Mouse (Mus musculus): ENCODE measurements around the gene Olfr203.
"Not testable (repeated sequence)": the region's sequence is repeated elsewhere in the genome, so short reads cannot be mapped to it uniquely, and the experiment has no call there.

Olfr203 gene

GRCm38 (mm10) chr16:59298581-59298980 is at the start of gene Olfr203:
TSS of gene Olfr203 (plus strand) at chr16:59298881.
- DNase-seq: no peak

GRCm38 (mm10) chr16:59249684-59250083 is 49.0 kb upstream of the Olfr203 start:
- DNase-seq: no peak

GRCm38 (mm10) chr16:59269097-59269496 is 29.6 kb upstream of the Olfr203 start:
- DNase-seq: not testable (repeated sequence)

DNA sequence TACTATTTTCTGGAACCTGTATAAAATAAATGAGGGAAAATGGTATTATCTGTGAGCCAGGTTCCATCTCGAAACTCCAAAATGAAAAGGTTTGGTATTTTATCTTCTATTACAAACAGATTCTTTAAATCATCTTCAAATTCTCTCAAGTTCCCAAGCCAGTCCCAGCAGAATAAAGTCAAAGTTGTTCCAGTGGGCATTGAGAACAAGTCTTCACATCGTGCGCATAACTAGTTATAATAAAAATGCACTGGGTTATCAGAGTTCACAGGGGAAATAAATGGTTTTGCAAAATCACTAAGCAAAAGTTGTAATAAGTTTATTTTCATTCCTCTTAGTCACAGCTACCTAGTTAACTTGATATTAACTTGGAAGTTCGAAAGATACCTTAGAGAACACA is 26.1 kb upstream of the Olfr203 start, which contains the start of gene Olfr201:
Olfr201 (minus strand) TSS at position 101 of the 400 bp plus-strand sequence.
- DNase-seq: not testable (repeated sequence)

- DNase-seq: no peak
These were observed 18.1 kb upstream of the Olfr203 start for GRCm38 (mm10) chr16:59280542-59280941.

- no peak for DNase-seq
These were observed 15.2 kb upstream of the Olfr203 start for GRCm38 (mm10) chr16:59283476-59283875.

DNA sequence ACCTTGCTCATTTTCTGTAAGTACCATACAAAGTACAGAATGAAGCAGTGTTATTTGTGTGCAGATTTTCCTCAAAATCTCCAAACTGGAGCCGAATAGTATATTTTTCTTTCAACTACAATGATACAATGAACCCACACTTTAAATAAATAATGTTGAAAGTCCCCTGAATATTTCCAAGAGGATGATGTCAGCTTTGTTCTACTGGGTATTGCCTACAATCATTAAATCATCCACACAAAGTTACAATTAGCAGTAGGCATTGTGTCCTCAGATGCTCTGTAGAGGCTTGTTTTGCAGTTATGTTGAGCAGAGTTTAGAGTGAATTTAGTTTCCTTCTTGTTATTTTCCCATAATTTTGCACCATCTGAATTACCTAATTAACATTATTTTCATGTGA is 12.0 kb upstream of the Olfr203 start, which contains the start of gene Olfr202:
Olfr202 (minus strand) TSS at position 101 of the 400 bp plus-strand sequence.
- no peak for DNase-seq

DNA sequence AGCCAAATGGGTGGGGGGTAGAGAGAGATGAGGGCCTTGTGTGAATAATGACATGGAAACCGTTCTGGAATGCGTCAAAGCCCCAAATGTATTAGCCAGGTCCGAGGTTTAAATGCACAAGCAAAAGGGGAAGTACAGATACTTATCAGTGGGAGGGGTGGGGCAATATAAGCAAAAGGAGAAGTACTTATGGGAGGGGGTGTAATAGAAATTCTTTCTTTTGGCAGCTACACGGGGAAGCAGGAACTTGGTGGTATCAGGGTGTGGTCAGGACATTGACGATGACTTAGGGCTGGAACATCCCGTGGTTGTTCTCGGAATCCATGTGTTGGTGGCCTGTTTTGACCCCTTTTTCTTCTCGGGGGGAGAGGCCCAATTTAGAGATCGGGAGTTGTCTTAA is 11.1 kb upstream of the Olfr203 start:
- not testable (repeated sequence) for DNase-seq

DNA sequence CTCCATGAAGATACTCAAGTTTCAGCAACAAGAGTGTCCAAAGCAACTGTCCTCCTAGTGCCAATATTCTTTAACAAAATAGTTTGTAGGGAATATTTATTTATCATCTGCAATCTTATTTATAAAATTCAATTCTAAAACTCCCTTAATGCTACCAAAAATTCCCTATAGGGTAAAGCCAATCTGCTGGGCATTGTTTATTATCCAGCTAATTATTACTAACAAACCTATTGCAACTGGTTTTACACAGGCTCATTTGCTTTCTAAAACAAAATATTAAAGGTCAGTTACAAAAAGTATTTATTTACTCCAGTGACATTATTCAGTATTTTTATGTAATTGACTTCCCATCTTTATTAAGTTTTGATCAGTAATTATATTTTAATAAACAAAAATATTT is 19.5 kb downstream of the Olfr203 start, which contains the start of gene Olfr204:
Olfr204 (minus strand) TSS at position 101 of the 400 bp plus-strand sequence.
- no peak for DNase-seq

DNA sequence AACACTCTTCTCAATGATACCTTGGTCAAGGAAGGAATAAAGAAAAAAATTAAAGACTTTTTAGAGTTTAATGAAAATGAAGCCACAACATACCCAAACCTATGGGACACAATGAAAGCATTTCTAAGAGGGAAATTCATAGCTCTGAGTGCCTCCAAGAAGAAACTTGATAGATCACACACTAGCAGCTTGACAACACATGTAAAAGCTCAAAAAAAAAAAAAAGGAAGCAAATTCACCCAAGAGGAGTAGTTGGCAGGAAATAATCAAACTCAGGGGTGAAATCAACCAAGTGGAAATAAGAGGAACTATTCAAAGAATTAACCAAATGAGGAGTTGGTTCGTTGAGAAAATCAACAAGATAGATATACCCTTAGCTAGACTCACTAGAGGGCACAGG is 24.6 kb downstream of the Olfr203 start:
- DNase-seq: not testable (repeated sequence)

DNA sequence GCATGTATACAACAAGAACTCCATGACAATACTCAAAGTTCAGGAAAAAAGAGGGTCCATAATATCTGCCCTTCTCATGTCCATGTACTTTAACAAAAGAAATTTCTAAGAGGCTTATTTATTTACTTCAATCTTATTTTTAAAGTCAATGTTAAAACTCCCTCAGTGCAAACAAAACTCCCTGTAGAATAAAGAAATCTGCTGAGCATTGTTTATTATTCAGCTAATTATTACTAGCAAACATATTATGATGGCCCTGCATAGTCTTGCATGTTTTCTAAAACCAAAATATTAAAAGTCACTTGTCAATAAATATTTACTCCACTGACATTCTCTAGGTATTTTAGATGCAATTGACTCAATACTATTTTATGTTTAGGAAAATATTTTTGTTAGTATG is 32.4 kb downstream of the Olfr203 start, which contains the start of gene Olfr205:
Olfr205 (minus strand) TSS at position 101 of the 400 bp plus-strand sequence.
- DNase-seq: no peak

- no peak for DNase-seq
These were observed 50.5 kb downstream of the Olfr203 start, which contains the start of gene Olfr206 for GRCm38 (mm10) chr16:59349146-59349545. TSS of gene Olfr206 (minus strand) at chr16:59349246.

Measured in kidney, adult 9 months (tissue).